Mouse (Mus musculus) CD4-positive helper T cell, adult 2 months (primary cell): ENCODE results near the gene Armc2.

ENCODE experiments used
- DNase-seq: peaks from one replicate; pipeline ENCODE4 v3.0.0-alpha.2; 2012; ENCODE audit warnings: low read depth, missing footprints, low spot score

Armc2 gene

GRCm38 (mm10) chr10:42018016-42018949, at the start of gene Armc2:
Gene Armc2 (minus strand): TSS chr10:42018442.
- peak; percentile 71 for DNase-seq

DNA sequence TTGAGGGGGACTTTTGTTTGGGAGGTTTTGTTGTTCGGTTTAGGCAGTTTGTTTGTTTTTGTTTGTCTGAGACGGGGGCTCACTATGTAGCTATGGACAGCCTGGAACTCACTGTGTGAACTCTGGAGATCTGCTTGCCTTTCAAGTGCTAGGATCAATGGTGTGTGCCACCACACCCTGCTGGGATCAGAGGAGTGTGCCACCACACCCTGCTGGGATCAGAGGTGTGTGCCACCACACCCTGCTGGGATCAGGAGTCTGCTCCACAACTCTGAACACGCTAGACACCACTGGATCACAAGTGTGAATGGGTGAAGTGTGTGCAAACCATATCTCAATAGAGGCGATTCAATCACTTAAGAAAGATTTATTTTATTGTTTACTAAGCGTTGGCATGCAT, 46.2 kb upstream of the Armc2 start:
- DNase-seq: no peak

GRCm38 (mm10) chr10:42059522-42059921, 41.3 kb upstream of the Armc2 start:
- DNase-seq: no peak

GRCm38 (mm10) chr10:42057746-42058145, 39.5 kb upstream of the Armc2 start:
- DNase-seq: no peak

DNA sequence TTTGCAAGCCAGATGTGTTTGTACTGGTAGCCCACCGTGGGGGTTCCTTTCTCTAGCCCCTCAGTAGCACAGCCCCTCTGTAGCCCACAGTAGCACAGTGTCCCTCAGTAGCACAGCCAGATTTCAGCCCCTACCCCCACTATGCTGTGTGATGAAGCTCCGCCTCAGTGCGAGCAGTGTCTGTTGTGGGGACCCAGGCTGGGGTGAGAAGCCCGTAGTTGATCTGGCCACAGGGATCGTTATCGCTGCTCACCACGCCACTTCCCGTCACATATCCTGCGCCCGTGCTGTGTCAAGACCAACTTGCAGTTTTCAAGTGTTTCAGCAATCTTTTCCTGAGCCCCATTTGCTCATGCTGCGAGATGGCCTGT, 39.0 kb upstream of the Armc2 start:
- DNase-seq: peak; percentile 57

GRCm38 (mm10) chr10:42056486-42057230, 38.4 kb upstream of the Armc2 start:
- no peak for DNase-seq

DNA sequence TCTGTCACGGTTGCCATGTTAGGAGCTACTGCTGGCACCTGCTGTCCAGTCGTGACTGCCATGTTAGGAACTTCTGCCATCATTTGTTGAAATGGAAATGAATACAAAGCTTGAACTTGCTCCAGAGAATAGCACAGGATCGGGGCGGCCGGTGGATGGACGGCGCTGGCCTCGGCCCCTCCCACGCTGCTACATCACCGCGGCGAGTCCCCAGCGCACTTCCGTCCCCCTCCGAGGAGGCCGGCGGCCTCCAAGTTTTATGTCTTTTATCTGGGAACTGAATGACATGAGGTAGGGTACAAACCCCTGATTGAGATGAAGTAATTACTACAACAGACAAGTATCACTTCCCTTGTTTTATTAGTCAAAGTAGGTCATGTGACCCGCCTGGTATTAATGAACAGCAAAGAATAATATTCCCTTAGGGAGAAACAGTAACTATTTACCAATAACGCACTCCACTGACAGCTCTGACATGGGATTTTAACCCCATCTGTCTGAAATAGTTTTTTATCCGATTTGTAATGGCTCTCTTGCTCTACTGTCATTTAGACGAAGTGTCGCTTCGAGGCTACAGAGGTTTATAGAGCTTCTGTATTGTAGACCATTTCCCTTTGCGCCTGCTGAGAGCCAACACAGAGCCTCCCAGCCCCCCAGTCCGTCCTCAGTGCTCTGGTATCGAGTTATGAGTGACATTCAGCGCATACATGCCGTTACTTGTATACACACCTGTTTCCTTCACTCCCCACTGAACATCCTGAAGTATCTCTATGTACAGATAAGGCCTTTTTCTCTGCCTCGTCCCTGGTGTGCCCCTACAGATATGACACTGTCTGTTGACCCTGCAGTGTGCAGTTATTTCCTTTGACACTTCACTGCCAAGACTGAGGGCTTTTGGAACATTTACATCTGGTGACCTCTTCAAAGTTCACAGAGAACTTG, 37.3 kb upstream of the Armc2 start:
- no peak for DNase-seq

- no peak for DNase-seq
Observed at GRCm38 (mm10) chr10:42051069-42051468, 32.8 kb upstream of the Armc2 start.

- DNase-seq: no peak
Observed at GRCm38 (mm10) chr10:42048648-42049047, 30.4 kb upstream of the Armc2 start.

- DNase-seq: no peak
Observed at GRCm38 (mm10) chr10:42044574-42044973, 26.3 kb upstream of the Armc2 start.

DNA sequence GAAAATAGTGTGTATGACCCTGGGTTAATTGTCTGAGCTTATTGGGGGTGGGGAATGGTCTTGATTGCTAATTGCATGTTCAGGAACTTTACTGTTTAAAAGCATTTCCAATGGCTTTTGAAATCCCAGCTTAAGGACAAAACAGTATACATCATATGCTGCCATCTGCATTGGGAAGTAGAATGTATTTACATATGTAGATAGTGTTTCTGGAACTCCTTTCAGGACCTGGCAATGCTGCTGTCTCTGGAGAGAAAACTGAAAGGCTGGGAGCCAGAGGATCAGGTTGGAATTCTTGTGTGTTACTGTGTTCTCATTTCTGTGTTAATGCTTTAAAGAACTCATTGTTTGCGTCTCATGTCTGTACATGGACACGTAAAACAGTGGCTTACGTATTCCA, 25.1 kb upstream of the Armc2 start:
- no peak for DNase-seq

GRCm38 (mm10) chr10:42042881-42043280, 24.6 kb upstream of the Armc2 start:
- DNase-seq: no peak

DNA sequence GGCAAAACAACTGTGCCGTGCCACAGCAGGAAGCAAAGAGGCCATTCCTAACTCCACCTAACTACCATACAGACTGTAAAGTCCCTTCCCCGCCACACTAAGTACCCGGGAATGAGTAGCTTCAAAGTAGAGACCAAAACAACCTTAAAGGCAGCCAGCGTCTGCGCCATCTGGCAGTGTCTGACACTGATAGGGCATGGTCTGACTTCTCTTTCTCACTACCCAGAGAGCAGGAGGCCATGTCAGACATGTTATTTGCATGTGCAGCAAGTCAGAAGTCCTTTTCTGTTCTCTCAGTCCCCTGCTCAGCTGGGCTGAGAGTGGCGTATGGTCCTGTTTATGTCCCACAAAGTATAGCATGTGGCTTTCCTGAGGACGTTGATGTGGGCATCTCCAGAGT, 23.8 kb upstream of the Armc2 start:
- no peak for DNase-seq

DNA sequence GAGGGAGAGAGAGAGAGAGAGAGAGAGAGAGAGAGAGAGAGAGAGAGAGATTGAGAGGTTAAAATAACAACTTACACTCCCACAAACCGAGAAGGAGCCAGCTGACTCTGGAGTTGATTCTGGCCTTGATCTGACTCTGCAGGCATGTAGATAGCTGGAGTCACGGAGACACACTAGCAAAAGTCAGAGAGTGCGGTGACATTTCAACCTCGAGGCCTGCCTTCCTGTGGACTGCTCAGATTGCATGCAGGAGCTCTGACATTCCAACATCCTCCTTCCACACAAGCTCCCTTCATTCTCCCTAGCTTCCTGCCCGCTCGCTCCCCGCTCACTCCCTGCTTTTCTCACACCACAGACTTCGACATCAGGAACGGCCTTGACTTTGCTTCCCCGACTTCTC, 20.3 kb upstream of the Armc2 start:
- no peak for DNase-seq

- DNase-seq: no peak
Observed at GRCm38 (mm10) chr10:42037301-42037870, 19.1 kb upstream of the Armc2 start.

GRCm38 (mm10) chr10:42036846-42037245, 18.6 kb upstream of the Armc2 start:
- no peak for DNase-seq

- no peak for DNase-seq
Observed at GRCm38 (mm10) chr10:42033571-42033970, 15.3 kb upstream of the Armc2 start.

DNA sequence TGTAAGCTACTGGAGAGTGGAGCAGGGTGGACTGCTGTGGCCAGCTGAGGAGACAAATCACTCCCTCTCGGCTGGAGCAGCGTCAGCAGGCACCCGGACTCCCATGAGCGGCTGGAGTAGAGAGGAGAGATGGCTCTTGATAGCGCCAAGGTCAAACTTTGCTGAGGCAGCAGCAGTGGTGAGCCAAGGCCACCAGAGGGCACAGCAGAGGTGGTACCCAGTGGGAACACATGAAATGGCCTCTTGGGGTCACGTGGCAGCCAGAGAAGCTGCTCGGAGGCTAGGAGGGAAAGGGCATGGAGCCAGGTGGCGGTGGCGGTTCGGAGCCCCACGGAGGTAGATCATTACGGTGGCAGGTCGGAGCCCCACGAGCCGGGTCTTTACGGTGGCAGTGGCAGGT, 12.8 kb upstream of the Armc2 start:
- peak; percentile 81 for DNase-seq

GRCm38 (mm10) chr10:42029502-42029901, 11.3 kb upstream of the Armc2 start:
- no peak for DNase-seq

GRCm38 (mm10) chr10:42027337-42027736, 9.1 kb upstream of the Armc2 start:
- no peak for DNase-seq

GRCm38 (mm10) chr10:42024406-42024805, 6.2 kb upstream of the Armc2 start:
- DNase-seq: no peak
